Mouse (Mus musculus): ENCODE measurements at regions not wholly inside any gene's neighbourhood (a gene's known extent, or its start where the extent isn't known, plus 50 kb on each side); places are given as distances from the start of the nearest gene placed in this dataset.

DNA sequence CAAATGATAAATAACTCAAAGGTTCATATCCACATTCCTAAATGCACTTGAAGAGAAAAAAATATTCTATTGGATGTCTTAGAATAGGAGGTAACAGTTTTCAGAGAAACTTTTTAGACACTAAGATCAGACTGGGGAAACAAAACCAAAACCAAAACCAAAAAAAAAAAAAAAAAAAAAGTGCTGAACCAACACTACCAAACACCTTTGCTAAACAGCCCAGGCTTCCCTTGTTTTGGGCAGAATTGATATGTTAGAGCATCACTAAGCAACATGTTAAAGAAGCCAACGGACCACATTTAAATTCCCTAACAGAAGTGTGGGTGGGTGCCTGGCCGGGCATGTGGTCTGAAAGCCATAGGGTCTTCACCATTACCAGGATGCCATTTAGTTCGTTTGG lies 314.5 kb upstream of the Prickle1 start:
- 75% methylated on average over 3 of the region's 3 CpGs for WGBS
- ATAC-seq (ENCODE audit: insufficient read depth, low FRiP score, low TSS enrichment) (no peak), DNase-seq (ENCODE audit: low spot score) (no peak)
- H3K27ac ChIP-seq (ENCODE audit: low read depth, low read length): no peak overlapping the region
- H3K4me3 ChIP-seq (ENCODE audit: low read depth, low read length): no peak overlapping the region
- H3K4me2 ChIP-seq (ENCODE audit: low read depth): no peak overlapping the region
- H3K9ac ChIP-seq (ENCODE audit: low read length): no peak overlapping the region
- peaks cover 15% of the 10 kb centered on the region for H3K4me1 ChIP-seq (ENCODE audit: control insufficient read depth, insufficient read depth, low read length)
- no peaks in the 10 kb centered on the region for H3K36me3 ChIP-seq (ENCODE audit: control insufficient read depth, insufficient read depth, low read length)
- no peaks in the 10 kb centered on the region for H3K9me3 ChIP-seq (ENCODE audit: control insufficient read depth, low read length)
- H3K27me3 ChIP-seq (ENCODE audit: control insufficient read depth, insufficient read depth, low read length): no peaks in the 10 kb centered on the region

DNA sequence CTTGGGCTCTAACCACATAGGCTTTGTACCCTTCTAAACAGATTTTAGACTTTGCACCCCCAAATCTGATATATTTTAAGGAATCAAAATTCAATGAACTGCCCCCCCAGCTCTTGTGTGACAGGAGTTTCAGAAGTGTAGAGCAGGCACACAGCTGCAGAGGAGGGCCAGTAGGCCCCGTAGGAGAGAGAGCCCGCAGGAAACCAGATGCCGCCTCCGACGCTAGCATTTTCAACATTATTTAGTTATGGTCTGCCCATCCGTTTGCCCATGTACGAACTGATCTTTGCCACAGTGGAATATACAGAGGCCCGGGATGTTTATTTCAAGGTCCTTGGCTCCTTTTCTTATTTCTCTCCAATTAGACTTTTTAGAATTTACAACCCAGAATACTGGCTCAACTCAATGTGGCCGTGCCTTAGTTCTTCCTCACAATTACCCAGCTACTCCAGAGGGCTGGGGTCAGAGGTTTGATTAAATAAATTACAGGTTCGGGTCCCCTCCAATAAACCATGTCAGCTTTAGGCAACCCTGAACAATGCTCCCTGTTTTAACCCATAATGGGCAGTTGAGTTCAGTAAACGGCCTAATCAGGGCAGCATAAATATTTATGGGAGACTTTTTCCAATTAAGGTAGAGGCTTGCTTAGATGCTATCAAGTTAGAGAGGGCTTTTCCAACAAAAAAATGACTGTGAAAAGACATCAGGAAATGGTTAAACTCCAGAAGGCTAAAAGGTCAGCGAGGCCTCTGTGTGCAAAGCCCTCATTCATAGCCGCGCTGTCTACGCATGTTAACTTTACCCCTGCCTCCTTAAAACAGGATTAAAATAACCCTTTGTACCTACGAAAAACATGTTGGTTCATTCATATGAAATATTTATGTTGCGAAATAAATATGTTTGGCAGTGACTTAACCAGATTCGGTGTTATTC lies 308.2 kb upstream of the Prickle1 start:
- H3K4me1 ChIP-seq (ENCODE audit: control insufficient read depth, insufficient read depth, low read length): peaks cover 10% of the 10 kb centered on the region
- ATAC-seq (ENCODE audit: insufficient read depth, low FRiP score, low TSS enrichment): peak; percentile 86
- no peak overlapping the region for H3K4me3 ChIP-seq (ENCODE audit: low read depth, low read length)
- whole genome bisulfite sequencing: 29% methylated on average over 18 of the region's 18 CpGs
- H3K27me3 ChIP-seq (ENCODE audit: control insufficient read depth, insufficient read depth, low read length): no peaks in the 10 kb centered on the region
- no peaks in the 10 kb centered on the region for H3K36me3 ChIP-seq (ENCODE audit: control insufficient read depth, insufficient read depth, low read length)
- no peak for DNase-seq (ENCODE audit: low spot score)
- no peak overlapping the region for H3K27ac ChIP-seq (ENCODE audit: low read depth, low read length)
- no peak overlapping the region for H3K9ac ChIP-seq (ENCODE audit: low read length)
- no peak overlapping the region for H3K4me2 ChIP-seq (ENCODE audit: low read depth)
- H3K9me3 ChIP-seq (ENCODE audit: control insufficient read depth, low read length): no peaks in the 10 kb centered on the region

DNA sequence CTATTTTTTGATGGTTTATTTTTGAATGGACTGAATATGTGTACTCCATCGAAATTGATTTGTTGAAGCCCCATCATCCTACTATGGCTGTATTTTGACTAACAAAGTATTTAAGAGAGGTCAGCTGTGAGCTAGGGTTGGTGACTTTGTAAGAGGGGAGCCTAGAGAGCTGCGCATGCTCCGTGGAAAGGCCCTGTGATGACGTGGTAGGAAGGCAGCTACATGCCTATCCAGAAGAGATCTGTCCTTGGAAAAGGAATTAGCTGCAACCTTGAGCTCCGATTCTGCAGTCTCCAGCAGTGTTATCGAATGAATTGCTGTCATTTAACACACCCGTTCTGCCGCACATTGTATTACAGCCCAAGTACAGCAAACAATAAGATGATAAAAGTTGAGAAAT lies 287.1 kb upstream of the Prickle1 start:
- no peak for DNase-seq (ENCODE audit: low spot score)
- no peak overlapping the region for H3K9ac ChIP-seq (ENCODE audit: low read length)
- H3K4me1 ChIP-seq (ENCODE audit: control insufficient read depth, insufficient read depth, low read length): no peaks in the 10 kb centered on the region
- H3K4me3 ChIP-seq (ENCODE audit: low read depth, low read length): no peak overlapping the region
- H3K27ac ChIP-seq (ENCODE audit: low read depth, low read length): no peak overlapping the region
- no peaks in the 10 kb centered on the region for H3K9me3 ChIP-seq (ENCODE audit: control insufficient read depth, low read length)
- H3K4me2 ChIP-seq (ENCODE audit: low read depth): no peak overlapping the region
- ATAC-seq (ENCODE audit: insufficient read depth, low FRiP score, low TSS enrichment): no peak
- 91% methylated on average over 8 of the region's 8 CpGs for WGBS
- no peaks in the 10 kb centered on the region for H3K36me3 ChIP-seq (ENCODE audit: control insufficient read depth, insufficient read depth, low read length)
- H3K27me3 ChIP-seq (ENCODE audit: control insufficient read depth, insufficient read depth, low read length): no peaks in the 10 kb centered on the region

DNA sequence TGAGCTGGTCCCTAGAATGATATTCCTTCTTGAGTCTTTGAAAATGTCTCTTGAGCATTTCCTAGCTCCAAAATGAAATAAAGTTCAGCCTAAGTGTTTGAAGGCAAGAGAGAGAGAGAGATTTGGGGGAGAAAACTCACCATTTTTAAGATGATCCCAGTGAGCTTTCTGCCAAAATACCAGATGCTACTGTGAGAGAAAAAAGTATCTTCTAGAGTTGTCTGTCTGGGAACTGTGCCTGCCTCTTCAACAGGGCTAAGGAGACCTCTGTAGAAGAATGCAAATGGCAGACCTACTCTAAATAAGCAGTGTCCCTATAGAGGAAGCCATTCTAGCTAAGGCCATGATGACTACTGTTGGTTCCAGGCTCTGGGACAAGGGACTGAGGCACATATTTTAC lies 285.6 kb upstream of the Prickle1 start:
- Histone ChIP-seq H3K4me1 (ENCODE audit: control insufficient read depth, insufficient read depth, low read length) (no peaks in the 10 kb centered on the region), H3K9ac (ENCODE audit: low read length) (no peak overlapping the region), H3K4me3 (ENCODE audit: low read depth, low read length) (no peak overlapping the region), H3K27me3 (ENCODE audit: control insufficient read depth, insufficient read depth, low read length) (no peaks in the 10 kb centered on the region), H3K36me3 (ENCODE audit: control insufficient read depth, insufficient read depth, low read length) (no peaks in the 10 kb centered on the region), H3K9me3 (ENCODE audit: control insufficient read depth, low read length) (no peaks in the 10 kb centered on the region), H3K27ac (ENCODE audit: low read depth, low read length) (no peak overlapping the region), H3K4me2 (ENCODE audit: low read depth) (no peak overlapping the region)
- DNase-seq (ENCODE audit: low spot score) (no peak), ATAC-seq (ENCODE audit: insufficient read depth, low FRiP score, low TSS enrichment) (no peak)

DNA sequence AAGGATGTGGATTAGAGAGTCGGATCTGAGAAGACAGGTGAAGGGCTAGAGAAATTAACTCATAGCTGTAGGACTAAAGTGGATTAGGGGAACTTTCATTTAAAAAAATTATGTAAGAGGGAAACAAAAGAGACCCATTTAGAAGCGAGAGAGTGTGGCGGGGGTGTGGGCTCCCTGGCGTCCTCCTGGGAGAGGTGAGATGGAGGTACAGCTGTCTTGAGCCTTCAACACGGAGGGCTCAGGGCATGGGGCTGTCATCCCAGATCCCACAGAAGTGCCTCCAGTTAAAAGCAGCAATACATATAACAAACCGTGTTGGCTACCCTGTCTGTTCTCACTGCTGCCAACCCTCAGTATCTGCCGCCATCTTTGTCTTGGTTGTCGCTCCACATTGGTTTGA lies 284.6 kb upstream of the Prickle1 start:
- Histone ChIP-seq H3K9me3 (ENCODE audit: control insufficient read depth, low read length) (no peaks in the 10 kb centered on the region), H3K27ac (ENCODE audit: low read depth, low read length) (no peak overlapping the region), H3K4me1 (ENCODE audit: control insufficient read depth, insufficient read depth, low read length) (no peaks in the 10 kb centered on the region), H3K4me3 (ENCODE audit: low read depth, low read length) (no peak overlapping the region), H3K27me3 (ENCODE audit: control insufficient read depth, insufficient read depth, low read length) (no peaks in the 10 kb centered on the region), H3K4me2 (ENCODE audit: low read depth) (no peak overlapping the region), H3K9ac (ENCODE audit: low read length) (no peak overlapping the region), H3K36me3 (ENCODE audit: control insufficient read depth, insufficient read depth, low read length) (no peaks in the 10 kb centered on the region)
- DNase-seq (ENCODE audit: low spot score) (no peak), ATAC-seq (ENCODE audit: insufficient read depth, low FRiP score, low TSS enrichment) (no peak)
- WGBS: 90% methylated on average over 8 of the region's 8 CpGs

DNA sequence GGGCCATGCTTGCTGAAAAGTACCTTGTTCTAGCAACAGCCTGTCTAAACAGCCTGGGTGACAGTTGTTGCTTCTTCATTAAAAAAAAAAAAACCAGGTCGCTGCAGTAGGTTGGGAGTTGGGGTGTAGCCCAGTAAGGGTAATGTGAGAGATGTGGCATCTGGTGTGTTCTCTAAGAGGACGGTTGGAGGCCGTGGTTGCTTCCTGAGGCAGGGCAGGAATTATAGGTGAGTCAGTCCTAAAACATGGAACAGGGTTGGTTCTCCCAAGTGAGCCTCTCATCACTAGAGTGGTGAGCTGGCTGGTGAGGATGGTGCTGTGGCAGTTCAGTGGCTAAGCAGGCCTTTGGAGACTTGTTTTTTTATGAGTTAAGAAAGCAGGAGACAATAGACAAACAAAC lies 283.3 kb upstream of the Prickle1 start:
- H3K4me3 ChIP-seq (ENCODE audit: low read depth, low read length): no peak overlapping the region
- no peaks in the 10 kb centered on the region for H3K27me3 ChIP-seq (ENCODE audit: control insufficient read depth, insufficient read depth, low read length)
- H3K27ac ChIP-seq (ENCODE audit: low read depth, low read length): no peak overlapping the region
- DNase-seq (ENCODE audit: low spot score): no peak
- no peaks in the 10 kb centered on the region for H3K9me3 ChIP-seq (ENCODE audit: control insufficient read depth, low read length)
- no peak overlapping the region for H3K4me2 ChIP-seq (ENCODE audit: low read depth)
- no peak for ATAC-seq (ENCODE audit: insufficient read depth, low FRiP score, low TSS enrichment)
- H3K9ac ChIP-seq (ENCODE audit: low read length): no peak overlapping the region
- H3K36me3 ChIP-seq (ENCODE audit: control insufficient read depth, insufficient read depth, low read length): no peaks in the 10 kb centered on the region
- no peaks in the 10 kb centered on the region for H3K4me1 ChIP-seq (ENCODE audit: control insufficient read depth, insufficient read depth, low read length)
- 87% methylated on average over 3 of the region's 3 CpGs for WGBS

DNA sequence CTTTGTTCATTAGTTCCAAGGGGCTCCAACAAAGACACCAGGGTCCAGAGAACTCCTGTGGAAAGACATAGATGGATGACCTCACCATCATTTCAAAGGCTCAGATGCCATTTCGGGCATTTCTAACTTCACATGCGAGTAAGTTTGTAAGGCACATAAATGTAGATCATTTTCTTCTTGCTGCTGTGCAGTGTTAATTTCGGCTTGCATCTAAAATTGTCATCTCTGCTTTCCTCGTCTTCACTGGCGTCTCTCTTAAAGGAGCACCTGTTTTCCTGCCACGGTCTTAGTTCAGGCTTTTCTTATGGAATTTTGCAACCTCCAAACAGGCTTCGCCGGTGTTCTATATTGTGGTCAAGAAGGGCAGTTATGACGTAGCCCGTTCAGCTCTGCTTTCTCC lies 280.6 kb upstream of the Prickle1 start:
- H3K4me2 ChIP-seq (ENCODE audit: low read depth): no peak overlapping the region
- ATAC-seq (ENCODE audit: insufficient read depth, low FRiP score, low TSS enrichment) (no peak), DNase-seq (ENCODE audit: low spot score) (no peak)
- H3K27me3 ChIP-seq (ENCODE audit: control insufficient read depth, insufficient read depth, low read length): no peaks in the 10 kb centered on the region
- no peaks in the 10 kb centered on the region for H3K36me3 ChIP-seq (ENCODE audit: control insufficient read depth, insufficient read depth, low read length)
- no peaks in the 10 kb centered on the region for H3K9me3 ChIP-seq (ENCODE audit: control insufficient read depth, low read length)
- H3K4me1 ChIP-seq (ENCODE audit: control insufficient read depth, insufficient read depth, low read length): no peaks in the 10 kb centered on the region
- no peak overlapping the region for H3K4me3 ChIP-seq (ENCODE audit: low read depth, low read length)
- no peak overlapping the region for H3K9ac ChIP-seq (ENCODE audit: low read length)
- H3K27ac ChIP-seq (ENCODE audit: low read depth, low read length): no peak overlapping the region
- 86% methylated on average over 10 of the region's 10 CpGs for WGBS

DNA sequence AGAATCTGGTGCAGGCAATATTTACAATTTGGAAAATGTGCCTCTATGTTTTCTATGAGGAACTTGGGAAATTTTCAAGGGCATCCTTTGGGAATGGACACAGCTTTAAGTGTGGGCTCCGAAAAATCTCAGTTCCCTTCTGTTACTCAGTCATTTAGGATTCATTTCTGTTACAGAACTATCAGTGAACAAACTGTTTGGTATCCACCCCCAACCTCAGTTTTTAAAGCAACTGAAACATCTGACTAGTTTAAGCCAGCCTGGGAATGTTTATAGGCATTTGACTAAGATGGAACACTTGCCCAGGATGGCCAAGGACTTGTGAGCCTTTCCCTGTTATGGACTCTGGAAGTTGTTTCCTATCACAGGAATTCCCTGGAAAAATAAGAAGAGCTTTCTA lies 280.0 kb upstream of the Prickle1 start:
- H3K9me3 ChIP-seq (ENCODE audit: control insufficient read depth, low read length): no peaks in the 10 kb centered on the region
- no peak overlapping the region for H3K9ac ChIP-seq (ENCODE audit: low read length)
- no peaks in the 10 kb centered on the region for H3K27me3 ChIP-seq (ENCODE audit: control insufficient read depth, insufficient read depth, low read length)
- no peak overlapping the region for H3K4me2 ChIP-seq (ENCODE audit: low read depth)
- no peaks in the 10 kb centered on the region for H3K36me3 ChIP-seq (ENCODE audit: control insufficient read depth, insufficient read depth, low read length)
- H3K4me3 ChIP-seq (ENCODE audit: low read depth, low read length): no peak overlapping the region
- no peak for DNase-seq (ENCODE audit: low spot score)
- WGBS: 92% methylated on average over 1 of the region's 1 CpGs
- no peaks in the 10 kb centered on the region for H3K4me1 ChIP-seq (ENCODE audit: control insufficient read depth, insufficient read depth, low read length)
- no peak overlapping the region for H3K27ac ChIP-seq (ENCODE audit: low read depth, low read length)
- no peak for ATAC-seq (ENCODE audit: insufficient read depth, low FRiP score, low TSS enrichment)

DNA sequence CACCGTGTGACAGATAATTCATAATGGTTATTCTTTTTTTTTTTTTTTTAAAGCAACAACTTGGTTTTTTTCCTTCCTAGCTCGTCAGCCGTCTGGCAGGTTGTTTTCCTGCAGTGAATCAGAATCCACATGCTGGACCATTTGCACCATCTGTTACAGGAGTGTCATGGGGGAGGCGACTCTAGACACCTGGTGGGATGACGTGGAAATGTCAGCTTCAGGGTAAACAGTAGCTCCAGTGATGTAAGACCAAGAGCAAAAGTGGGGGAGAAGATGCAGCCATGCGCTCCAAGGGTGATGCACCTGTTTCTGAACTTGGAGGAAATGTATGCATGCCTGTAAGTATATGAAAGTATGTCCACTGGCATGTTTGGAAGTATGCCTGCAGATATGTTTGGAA lies 278.5 kb upstream of the Prickle1 start:
- Histone ChIP-seq H3K4me2 (ENCODE audit: low read depth) (no peak overlapping the region), H3K4me1 (ENCODE audit: control insufficient read depth, insufficient read depth, low read length) (no peaks in the 10 kb centered on the region), H3K36me3 (ENCODE audit: control insufficient read depth, insufficient read depth, low read length) (no peaks in the 10 kb centered on the region), H3K9me3 (ENCODE audit: control insufficient read depth, low read length) (no peaks in the 10 kb centered on the region), H3K9ac (ENCODE audit: low read length) (no peak overlapping the region), H3K27me3 (ENCODE audit: control insufficient read depth, insufficient read depth, low read length) (no peaks in the 10 kb centered on the region), H3K4me3 (ENCODE audit: low read depth, low read length) (no peak overlapping the region), H3K27ac (ENCODE audit: low read depth, low read length) (no peak overlapping the region)
- no peak for DNase-seq (ENCODE audit: low spot score)
- WGBS: 64% methylated on average over 6 of the region's 6 CpGs
- no peak for ATAC-seq (ENCODE audit: insufficient read depth, low FRiP score, low TSS enrichment)
